Mouse (Mus musculus) kidney, adult 11 months (tissue): Measurements from ENCODE around the gene Mkks.
"Not testable (repeated sequence)": the region's sequence is repeated elsewhere in the genome, so short reads cannot be mapped to it uniquely, and the experiment has no call there.

ENCODE experiments used
- DNase-seq: peaks from one replicate; pipeline ENCODE4 v3.0.0; 2022

Gene Mkks

DNA sequence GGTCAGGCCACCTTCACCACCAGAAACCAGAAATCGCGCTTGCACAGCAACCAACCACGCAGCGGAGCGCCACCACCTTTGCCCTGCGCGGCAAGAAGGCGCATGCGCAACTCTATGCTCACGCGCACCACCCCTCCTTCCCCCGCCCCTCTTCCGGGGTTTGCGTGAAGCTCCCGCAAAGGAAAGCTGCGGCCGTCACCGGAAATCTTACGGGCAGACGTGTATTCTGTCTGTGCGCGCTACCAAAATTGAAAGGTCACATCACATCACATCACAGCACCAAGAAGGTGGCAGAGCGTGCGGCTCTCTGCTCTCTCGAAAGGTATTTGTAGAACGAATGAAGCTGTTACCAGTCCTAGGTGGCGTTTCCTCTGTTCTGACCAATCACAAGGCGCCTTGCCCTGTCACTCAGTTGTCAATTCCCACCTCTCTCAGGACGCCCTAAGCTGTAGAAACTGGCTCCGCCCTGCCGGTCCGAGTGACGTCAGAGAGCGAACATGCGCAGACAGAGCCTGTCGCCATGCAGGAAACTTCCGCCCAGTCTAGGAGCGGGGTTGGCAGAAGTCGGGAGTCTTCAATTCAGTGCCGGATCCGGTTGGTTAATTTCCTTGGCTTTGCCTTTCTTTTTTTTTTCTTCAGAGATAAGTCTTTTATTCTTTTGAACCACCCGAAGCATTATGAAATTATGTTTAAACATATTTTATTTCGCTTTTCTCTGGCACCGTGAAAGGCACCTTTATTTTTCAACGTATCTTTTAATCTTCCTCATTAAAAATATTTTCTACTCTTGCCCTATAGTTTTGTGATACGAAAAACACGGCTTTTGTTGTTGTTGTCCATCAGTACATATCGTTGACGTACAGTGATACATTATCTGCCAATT lies at the start of gene Mkks, which contains the start of the genes Slx4ip and AL731706.1:
Mkks (minus strand) TSS at position 322 of the 883 bp plus-strand sequence.
Slx4ip (plus strand) TSS at position 151 of the 883 bp plus-strand sequence.
AL731706.1 (minus strand) TSS at position 322 of the 883 bp plus-strand sequence.
- peak; percentile 100 for DNase-seq

DNA sequence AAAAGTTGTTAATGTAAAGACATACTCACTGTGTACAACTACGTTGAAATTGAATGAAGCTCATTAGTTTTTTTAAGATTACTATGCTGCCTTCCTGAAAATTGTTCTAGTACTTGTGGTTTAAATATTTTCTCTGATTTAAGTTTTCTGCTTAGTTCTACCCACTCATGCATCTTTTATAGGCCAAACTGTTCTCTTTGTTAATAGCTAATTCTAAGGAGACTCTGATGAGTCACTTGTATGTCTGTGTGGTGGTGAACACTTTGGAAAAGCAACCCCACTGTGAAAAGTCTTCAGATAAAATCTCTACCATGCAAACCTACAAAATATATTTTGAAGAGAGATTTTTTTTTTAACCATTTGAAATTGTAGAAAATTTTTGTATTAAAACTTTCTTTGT lies 47.1 kb upstream of the Mkks start:
- no peak for DNase-seq

DNA sequence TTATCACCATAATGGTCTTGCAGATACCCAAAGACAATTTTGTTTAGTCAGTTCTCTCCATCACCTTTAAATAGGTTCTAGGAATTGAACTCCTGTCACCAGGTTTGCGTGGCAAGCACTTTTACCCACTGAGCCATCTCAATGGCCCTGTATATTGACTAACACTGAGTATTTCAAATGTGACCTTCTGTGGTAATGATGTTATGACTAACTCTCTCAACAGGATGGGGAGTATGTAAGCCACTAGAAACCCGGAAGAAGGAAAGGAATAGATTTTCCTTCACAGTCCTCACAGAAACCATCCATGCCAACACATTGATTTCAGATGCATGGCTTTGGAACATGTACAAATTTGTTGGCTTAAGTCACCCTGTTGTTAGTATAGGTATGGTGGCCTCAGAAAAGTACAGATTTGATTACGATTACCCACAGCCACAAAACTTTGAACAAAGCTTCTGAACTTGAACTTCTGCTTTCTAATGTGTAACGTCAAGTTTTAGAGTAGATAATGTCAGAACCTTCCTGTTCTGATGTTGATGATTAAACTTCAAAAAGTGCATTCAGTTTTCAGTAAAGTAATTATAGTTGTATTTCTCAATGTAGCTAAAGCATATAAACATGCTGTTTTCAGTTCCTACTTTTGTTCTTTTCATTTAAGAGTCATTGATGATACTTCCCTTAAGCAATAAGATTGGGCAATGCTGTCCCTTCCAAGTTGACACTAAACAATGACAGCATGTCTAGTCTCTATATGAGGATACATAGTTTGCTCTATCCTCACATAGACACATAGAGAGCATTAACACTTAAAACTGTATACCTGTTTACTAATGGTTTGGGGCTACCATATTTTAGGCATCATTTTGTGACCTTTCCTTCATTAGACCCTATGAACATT lies 45.5 kb upstream of the Mkks start:
- no peak for DNase-seq

DNA sequence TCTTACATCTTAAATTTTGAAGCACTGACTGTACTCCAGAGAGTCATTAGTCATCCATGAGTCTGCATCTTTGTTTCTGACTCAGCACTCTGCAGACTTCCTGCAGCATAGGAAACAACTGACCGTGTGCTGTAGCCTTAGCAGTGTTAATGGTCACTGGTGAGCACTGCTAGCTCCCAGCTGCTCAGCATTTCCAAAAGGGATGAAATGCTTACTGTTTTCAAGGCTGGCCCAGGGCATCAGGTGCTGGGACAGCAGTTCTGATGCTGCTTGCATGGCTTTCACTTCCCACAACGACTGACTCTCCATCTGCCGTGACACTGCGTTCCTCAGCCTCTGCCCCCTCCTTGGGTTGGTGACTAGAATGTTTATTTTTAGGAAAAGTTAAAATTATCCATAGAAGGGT lies 29.8 kb upstream of the Mkks start:
- no peak for DNase-seq

DNA sequence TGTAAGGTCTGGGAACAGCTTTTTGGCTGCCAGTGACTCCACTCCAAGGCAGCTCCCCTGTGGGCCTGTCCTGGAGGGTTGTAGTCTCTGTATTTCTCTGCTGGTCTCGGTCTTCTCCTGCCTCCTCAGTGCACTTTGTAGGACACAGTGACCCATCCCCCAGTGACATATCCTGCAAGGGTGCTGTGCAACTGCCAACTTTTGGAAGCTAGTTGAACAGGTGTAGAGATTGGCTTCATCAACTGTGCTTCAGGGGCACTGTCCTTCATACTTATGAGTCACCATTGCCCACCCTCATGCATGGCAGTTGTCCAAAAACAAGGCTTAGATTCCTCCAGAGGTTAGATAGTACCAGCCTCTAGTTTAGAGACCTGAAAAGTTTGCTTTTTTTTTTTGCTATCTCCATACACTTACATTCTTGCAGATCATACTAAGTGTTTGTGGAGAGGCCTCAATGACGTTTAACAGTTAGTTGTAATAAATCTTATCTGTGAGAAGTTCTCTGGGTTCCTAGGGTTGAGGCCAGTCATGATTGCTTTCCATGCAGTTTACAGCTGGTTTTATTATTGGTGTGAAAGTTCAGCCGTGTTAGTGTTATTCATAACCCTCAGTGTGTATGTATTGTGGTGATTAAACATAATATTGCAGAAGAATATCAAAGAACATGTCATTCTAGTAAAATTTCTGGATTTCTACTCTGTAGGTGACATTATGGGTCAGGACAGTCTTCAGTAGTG lies 29.2 kb upstream of the Mkks start:
- no peak for DNase-seq

GRCm38 (mm10) chr2:136919433-136919832 lies 28.2 kb upstream of the Mkks start:
- DNase-seq, result no peak

DNA sequence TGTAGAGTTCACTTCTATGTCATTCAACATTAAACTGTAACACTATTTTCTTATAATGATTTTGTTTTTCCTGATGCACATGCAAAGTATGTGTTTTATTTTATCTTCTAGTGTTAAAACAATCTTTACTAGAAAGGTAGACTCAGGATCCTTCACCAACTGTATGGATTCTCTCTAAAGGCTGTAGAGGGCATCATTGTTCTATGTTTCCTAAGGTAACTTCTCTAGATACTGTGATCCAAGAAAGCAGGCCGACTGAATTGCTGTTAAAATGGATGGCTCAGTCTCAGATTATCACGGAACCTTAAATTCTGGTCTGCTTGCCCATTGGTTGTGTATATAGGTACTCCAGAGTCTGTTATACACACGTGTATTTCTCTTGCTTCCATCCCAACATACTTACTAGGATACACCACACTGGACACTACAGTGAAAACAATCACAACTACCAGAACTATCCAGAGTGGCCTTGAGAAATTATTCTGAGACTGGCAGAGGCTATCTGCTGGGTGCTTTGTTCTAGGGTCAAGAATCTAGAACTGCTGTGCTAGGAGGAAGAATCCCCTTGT lies 23.2 kb upstream of the Mkks start:
- DNase-seq, result no peak

GRCm38 (mm10) chr2:136913021-136913420 lies 21.8 kb upstream of the Mkks start:
- no peak for DNase-seq

DNA sequence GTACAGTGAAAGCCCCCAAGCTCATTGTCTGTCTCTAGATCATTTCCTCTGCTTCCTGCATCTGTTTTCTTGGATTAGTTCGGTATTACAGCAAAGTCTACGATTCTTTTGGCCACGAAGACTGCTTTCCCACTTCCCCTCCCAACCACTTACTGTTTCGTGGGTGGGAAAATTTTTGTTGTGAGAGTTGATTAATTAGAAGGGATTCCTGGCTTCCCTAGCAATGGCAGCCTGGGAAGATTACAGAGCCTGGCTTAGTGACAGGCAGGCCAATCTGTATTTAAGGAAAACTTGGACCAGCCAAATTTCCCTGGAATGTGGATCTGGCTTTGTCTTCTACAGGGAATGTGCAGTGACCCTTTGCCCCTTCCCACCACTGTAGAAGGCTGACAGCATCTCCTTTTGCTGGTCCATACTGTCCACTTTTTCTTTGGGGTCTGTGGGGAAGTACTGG lies 20.8 kb upstream of the Mkks start:
- DNase-seq, result no peak

GRCm38 (mm10) chr2:136909298-136909697 lies 18.1 kb upstream of the Mkks start:
- DNase-seq, result no peak

DNA sequence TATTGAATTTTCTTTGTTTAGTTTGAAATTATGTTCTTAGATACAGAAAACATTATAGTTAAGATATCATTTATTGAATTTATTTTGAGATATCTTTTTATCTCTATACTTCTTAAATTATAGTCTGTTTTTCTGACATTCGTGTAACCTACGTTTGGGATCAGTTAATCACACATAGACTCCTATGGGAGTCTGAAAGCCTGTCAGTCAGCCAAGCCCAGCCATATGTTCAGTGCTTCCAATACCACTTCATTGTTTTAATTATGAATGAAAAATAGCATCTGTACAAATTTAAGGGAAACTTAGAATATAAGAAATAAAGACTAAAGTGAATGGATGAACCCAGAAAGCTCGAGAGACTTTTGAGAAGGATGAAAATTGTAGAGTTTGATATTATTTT lies 17.4 kb upstream of the Mkks start:
- no peak for DNase-seq

DNA sequence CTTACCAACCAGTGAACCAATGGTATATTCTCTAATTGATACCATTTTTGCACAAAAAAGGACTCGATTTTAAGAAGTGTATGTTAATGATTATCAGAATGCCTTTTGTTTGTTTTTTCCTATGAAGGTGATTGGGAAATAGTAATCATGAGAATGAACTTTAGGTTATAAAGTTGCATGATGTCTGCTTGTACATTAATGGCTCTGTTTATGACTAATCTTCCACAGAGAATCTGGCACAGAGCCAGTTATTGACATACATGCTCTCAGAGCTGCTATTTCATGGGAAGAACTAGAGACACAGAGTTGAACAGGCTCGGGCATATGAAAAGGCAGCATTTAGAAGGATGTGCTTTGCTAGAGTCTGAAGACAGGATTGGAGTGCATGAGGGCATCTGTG lies 4.9 kb upstream of the Mkks start:
- DNase-seq, result no peak

GRCm38 (mm10) chr2:136894494-136894893 lies 3.3 kb upstream of the Mkks start:
- no peak for DNase-seq

GRCm38 (mm10) chr2:136891951-136892371 lies 772 bp upstream of the Mkks start:
- DNase-seq, result peak; percentile 98

DNA sequence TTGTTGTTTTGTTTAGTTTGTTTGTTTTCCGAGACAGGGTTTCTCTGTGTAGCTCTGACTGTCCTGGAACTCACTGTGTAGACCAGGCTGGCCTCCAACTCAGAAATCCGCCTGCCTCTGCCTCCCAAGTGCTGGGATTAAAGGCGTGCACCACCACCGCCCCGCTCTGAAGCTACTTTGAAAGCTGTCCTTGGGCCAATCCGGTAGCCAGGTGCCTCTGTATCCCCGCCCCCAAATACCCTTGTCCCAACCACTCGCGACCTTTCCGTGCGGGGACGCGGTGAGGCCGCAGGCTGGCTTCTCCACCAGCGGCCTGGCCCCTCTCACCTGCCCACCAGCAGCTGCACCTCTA lies 497 bp downstream of the Mkks start:
- not testable (repeated sequence) for DNase-seq

- DNase-seq, result no peak
These were observed 4.3 kb downstream of the Mkks start for GRCm38 (mm10) chr2:136886846-136887245.

DNA sequence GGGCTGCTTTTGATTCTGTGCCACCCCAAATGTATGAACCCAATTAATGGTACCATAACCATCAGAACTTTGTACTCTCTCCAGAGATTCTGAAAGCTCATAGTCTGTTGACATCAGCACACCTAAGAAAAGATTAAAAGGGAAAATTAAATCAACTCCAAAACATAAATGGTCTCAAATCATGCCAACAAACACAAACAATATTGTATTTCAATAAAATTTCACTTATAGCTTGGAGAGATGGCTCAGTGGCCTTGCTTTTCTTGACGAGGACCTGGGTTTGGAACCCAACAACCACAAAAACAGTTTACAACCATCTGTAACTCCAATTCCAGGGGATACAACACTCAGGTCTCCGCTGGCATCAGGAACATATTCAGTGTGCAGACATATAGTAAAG lies 5.6 kb downstream of the Mkks start, which contains the start of gene AL731706.2:
AL731706.2 (minus strand) TSS at position 101 of the 400 bp plus-strand sequence.
- DNase-seq, result no peak

DNA sequence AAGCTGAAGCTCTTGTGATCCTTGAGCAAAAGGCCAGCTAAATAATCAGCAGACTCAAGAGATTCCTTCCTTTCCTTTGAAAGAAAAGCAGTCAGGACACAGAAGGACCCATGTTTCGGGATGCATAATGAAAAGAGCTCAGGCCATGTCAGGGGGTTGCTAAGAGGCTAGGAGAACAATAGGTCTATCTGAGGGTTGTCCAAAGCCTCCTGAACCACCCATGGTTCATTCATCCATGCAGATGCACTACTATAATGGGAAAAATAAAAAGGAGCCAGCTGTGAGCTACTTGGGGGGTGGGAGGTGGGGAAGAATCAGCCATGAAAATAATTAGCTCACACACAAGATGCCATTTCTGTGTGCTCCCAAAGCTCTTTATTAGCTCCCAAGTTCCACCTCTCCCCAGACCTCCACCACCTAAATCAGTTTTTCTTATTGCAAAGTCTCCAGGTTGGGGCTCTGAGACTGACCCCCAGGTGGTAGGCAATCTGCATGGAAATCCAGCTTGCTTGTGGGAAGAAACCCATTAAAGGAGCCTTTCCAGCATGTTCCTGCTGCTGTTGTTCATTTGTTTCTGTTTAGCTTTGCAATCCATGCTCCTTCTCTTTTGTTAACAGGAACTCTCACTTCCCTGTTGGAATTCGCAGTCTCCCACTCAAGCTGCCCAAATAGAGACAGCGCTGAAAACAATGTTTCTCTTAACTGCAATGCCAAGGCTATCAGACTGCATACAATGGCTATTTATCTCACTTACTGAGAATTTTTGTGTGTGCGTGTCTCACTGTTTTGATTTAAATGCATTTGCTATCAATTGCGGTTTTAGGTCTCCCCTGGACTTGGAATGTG lies 36.4 kb downstream of the Mkks start:
- DNase-seq, result no peak

- DNase-seq, result no peak
These were observed 40.8 kb downstream of the Mkks start for GRCm38 (mm10) chr2:136850366-136850765.

- DNase-seq, result no peak
These were observed 53.2 kb downstream of the Mkks start for GRCm38 (mm10) chr2:136837994-136838393.

DNA sequence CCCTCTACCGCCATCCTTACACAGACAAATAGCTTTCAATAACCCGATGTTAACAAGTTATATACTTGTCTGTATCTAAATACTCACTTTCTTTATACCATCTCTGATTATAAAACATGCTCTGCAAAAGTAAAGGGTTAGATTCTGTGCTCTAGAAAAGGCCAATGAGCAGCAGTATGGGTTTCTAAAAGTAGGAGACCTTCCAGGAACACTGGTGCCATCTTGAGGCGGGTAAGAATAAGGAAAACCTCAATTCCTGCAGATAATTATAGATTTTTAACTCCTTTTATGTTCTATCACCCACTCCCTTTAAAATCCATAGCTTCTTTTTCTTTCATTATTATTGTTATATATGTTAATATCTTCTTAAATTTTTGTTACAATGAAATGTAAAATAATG lies 55.3 kb downstream of the Mkks start:
- no peak for DNase-seq

DNA sequence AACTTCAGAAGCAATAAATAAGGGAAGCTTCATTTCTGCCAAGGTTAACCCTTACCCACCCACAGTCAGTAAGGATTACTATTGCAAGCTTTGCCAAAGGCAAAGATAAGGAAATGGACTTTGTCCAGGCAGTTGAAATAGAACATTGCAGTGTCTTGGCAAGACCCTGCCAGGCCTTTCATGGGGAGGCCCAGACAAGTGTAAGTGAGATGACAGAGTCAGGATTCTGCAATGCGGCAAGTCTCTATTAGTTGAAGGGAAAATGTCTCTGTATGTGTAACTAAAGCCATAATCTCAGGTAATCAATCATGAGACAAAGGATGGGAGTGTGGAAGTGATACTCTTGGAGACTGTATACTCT lies 56.5 kb downstream of the Mkks start:
- no peak for DNase-seq
